Mouse (Mus musculus) ovary, adult 18-20 months (tissue): ENCODE measurements around the gene Gfod1.

Experiments used
- DNase-seq: peaks from one replicate; pipeline ENCODE4 v3.0.0; 2022; ENCODE audit warnings: low spot score, mixed read lengths

Gene Gfod1

GRCm38 (mm10) chr13:43263646-43264045, 40.3 kb downstream of the Gfod1 start:
- no peak for DNase-seq

- DNase-seq: no peak
Observed at GRCm38 (mm10) chr13:43262114-43262739, 41.7 kb downstream of the Gfod1 start.

- DNase-seq: no peak
Observed at GRCm38 (mm10) chr13:43261287-43261686, 42.7 kb downstream of the Gfod1 start.

GRCm38 (mm10) chr13:43260731-43261130, 43.2 kb downstream of the Gfod1 start:
- no peak for DNase-seq

GRCm38 (mm10) chr13:43256447-43256846, 47.5 kb downstream of the Gfod1 start:
- DNase-seq: no peak

- DNase-seq: peak; percentile 38
Observed at GRCm38 (mm10) chr13:43253526-43253925, 50.4 kb downstream of the Gfod1 start.

GRCm38 (mm10) chr13:43252105-43252790, 51.7 kb downstream of the Gfod1 start:
- DNase-seq: no peak

- no peak for DNase-seq
Observed at GRCm38 (mm10) chr13:43251391-43251790, 52.6 kb downstream of the Gfod1 start.

- no peak for DNase-seq
Observed at GRCm38 (mm10) chr13:43250653-43251052, 53.3 kb downstream of the Gfod1 start.

- DNase-seq: no peak
Observed at GRCm38 (mm10) chr13:43250106-43250505, 53.9 kb downstream of the Gfod1 start.

GRCm38 (mm10) chr13:43248381-43248780, 55.6 kb downstream of the Gfod1 start:
- DNase-seq: no peak

- no peak for DNase-seq
Observed at GRCm38 (mm10) chr13:43246876-43247275, 57.1 kb downstream of the Gfod1 start.

- no peak for DNase-seq
Observed at GRCm38 (mm10) chr13:43243793-43244192, 60.2 kb downstream of the Gfod1 start.

- no peak for DNase-seq
Observed at GRCm38 (mm10) chr13:43243240-43243639, 60.7 kb downstream of the Gfod1 start.

- no peak for DNase-seq
Observed at GRCm38 (mm10) chr13:43241750-43242149, 62.2 kb downstream of the Gfod1 start.

- no peak for DNase-seq
Observed at GRCm38 (mm10) chr13:43241069-43241468, 62.9 kb downstream of the Gfod1 start.

- DNase-seq: peak; percentile 22
Observed at GRCm38 (mm10) chr13:43239790-43240216, 64.2 kb downstream of the Gfod1 start.

- DNase-seq: no peak
Observed at GRCm38 (mm10) chr13:43236630-43237029, 67.3 kb downstream of the Gfod1 start.

- no peak for DNase-seq
Observed at GRCm38 (mm10) chr13:43235982-43236381, 68.0 kb downstream of the Gfod1 start.

- DNase-seq: no peak
Observed at GRCm38 (mm10) chr13:43235586-43235910, 68.4 kb downstream of the Gfod1 start.

- DNase-seq: no peak
Observed at GRCm38 (mm10) chr13:43234869-43235585, 68.9 kb downstream of the Gfod1 start.

- no peak for DNase-seq
Observed at GRCm38 (mm10) chr13:43233331-43233730, 70.6 kb downstream of the Gfod1 start.
